Mouse (Mus musculus) olfactory bulb, adult 2 months (tissue): Measurements from ENCODE around the gene Plod2. TPM values are rescaled to one million over a fixed set of nuclear protein-coding genes. Genes with fewer than 3 reads are reported as not detected.

Experiments
- H3K27ac ChIP-seq: fragments of 200-500 bp; 2 replicates; pipeline ENCODE4 v1.5.1; 2012; ENCODE audit warnings: low read depth, low read length; ENCODE audit not compliant: insufficient read depth
- H3K4me1 ChIP-seq: fragments of 200-500 bp; 2 replicates; pipeline ENCODE4 v1.6.1; 2012; ENCODE audit warnings: low read length; ENCODE audit not compliant: control insufficient read depth, insufficient read depth
- H3K4me3 ChIP-seq: fragments of 200-500 bp; 2 replicates; pipeline ENCODE4 v1.5.1; 2012; ENCODE audit warnings: mild to moderate bottlenecking, low read depth, low read length, moderate library complexity; ENCODE audit not compliant: insufficient read depth
- CTCF ChIP-seq: fragments of 200-500 bp; IDR thresholded peaks from 2 replicates; pipeline ENCODE4 v1.5.1; 2012; ENCODE audit warnings: low read depth, mild to moderate bottlenecking, low read length, moderate library complexity; ENCODE audit not compliant: insufficient read depth
- POLR2A ChIP-seq: fragments of 200-500 bp; IDR thresholded peaks from 2 replicates; pipeline ENCODE4 v1.6.1; 2012; ENCODE audit warnings: mild to moderate bottlenecking, low read depth, low read length, moderate library complexity; ENCODE audit not compliant: insufficient read depth
- WGBS: fragments of 180-500 bp; shearing (Covaris S2); methylation state at CpG from one replicate; pipeline ENCODE4 v1.1.7; 2018; 5-methylcytosine and 5-hydroxymethylcytosine counted together
- polyA plus RNA-seq: library from polyadenylated mRNA; stranded (reverse); fragments of >200 nt; gene quantifications from 2 replicates; pipeline ENCODE4 v1.2.4, GENCODE M21; 2012; ENCODE audit warnings: low replicate concordance; ENCODE audit not compliant: missing spikeins, insufficient read depth, insufficient read length

Plod2 gene
- not detected in 2 replicates for polyA plus RNA-seq

GRCm38 (mm10) chr9:92541977-92542561, at the start of gene Plod2:
TSS of gene Plod2 (plus strand) at chr9:92542223.
- H3K27ac ChIP-seq, result no peak within 1 kb of the TSS
- peaks cover 6% of the 10 kb centered on the region; the same call in 1 of the 2 replicates for H3K4me1 ChIP-seq
- under 1% methylated on average over 66 of the region's 67 CpGs for WGBS
- TF ChIP-seq CTCF, result no peak
- no peak for TF ChIP-seq POLR2A
- H3K4me3 ChIP-seq, result peak within 1 kb of the TSS; percentile 72

DNA sequence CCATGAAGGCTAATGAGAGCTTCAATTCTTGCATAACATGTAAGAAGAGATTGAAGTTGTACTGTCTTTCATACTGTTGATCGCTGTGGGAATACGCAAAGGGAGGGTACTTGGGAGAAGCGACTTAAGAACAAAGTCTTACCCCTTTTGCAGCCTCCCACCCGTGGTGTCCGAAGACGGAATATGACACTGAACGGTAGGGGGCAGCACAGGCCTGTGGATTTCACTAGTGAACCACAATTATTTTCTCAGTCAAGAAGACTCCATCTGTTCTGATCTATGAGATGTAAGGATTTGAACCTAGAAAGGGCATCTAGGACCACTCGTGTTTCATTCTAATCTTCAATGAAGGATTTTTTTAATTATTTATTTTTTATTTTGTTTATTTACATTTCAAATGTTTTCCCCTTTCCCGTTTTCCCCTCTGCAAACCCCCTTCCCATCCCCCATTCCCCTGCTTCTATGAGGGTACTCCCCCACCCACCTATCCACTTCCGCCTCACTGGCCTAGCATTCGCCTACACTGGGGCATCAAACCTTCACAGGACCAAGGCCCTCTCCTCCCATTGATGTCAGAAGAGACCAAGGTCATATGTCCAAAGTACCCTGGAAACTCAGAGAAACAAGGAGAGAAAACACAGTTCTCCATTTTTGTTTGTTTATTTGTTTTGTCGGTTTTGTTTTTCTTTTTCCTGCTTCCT, 42.2 kb upstream of the Plod2 start:
- TF ChIP-seq POLR2A (no peak), CTCF (0 out of 2 replicates have a peak, but pooled peaks have one; percentile 34)
- WGBS, result 30% methylated on average over 12 of the region's 12 CpGs

DNA sequence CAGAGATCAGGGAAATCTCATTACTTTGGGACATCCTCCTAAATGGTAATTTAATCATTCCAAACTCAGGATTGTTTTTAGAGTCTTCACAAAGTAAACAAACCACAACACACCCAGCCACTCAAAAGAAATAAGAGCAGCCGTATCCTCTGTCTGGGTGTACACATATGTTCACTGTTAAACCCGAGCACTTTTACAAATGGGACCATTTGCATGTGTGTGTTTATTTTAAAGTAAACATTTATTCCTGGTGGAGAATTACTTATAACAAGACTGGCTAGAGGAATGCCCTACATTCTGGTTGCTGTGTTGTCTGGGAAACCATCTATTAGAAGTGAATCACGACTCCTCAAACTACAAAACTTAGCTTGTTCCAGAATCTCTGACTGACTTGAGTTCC, 37.8 kb upstream of the Plod2 start:
- WGBS, result 39% methylated on average over 3 of the region's 3 CpGs

More for the DNA sequence above, 42.2 kb upstream of the Plod2 start:
- no peak overlapping the region for H3K4me3 ChIP-seq
- no peaks in the 10 kb centered on the region for H3K4me1 ChIP-seq
- H3K27ac ChIP-seq, result no peak overlapping the region

GRCm38 (mm10) chr9:92504889-92505288, 37.1 kb upstream of the Plod2 start:
- 86% methylated on average over 1 of the region's 1 CpGs for WGBS
- no peak overlapping the region for H3K27ac ChIP-seq
- no peak overlapping the region for H3K4me3 ChIP-seq
- no peaks in the 10 kb centered on the region for H3K4me1 ChIP-seq
- TF ChIP-seq POLR2A (no peak), CTCF (no peak)

More for the DNA sequence above, 37.8 kb upstream of the Plod2 start:
- Histone ChIP-seq H3K4me3 (no peak overlapping the region), H3K4me1 (no peaks in the 10 kb centered on the region), H3K27ac (no peak overlapping the region)
- TF ChIP-seq CTCF, result no peak
- TF ChIP-seq POLR2A, result no peak

DNA sequence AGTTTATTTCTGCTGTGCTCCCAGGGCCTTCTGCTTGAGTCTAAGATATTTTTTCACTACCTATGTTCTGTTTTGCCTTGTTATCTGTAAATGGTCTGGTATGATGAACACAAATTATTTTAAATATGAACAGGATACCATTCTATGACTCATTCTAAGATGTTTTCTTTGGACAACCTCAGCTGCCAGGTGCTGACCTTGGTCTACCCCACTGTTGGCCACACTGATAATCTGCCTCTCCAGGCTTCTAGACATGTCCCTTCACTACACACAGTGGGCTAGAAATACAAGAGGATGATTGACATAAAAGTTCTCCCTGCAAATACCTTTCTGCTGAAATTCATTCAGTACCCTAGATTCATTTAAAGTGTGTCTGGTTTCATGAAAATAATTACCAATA, 30.3 kb upstream of the Plod2 start:
- TF ChIP-seq CTCF, result no peak
- TF ChIP-seq POLR2A, result no peak
- H3K27ac ChIP-seq, result no peak overlapping the region
- no peaks in the 10 kb centered on the region for H3K4me1 ChIP-seq
- no peak overlapping the region for H3K4me3 ChIP-seq

GRCm38 (mm10) chr9:92517036-92517435, 25.0 kb upstream of the Plod2 start:
- Histone ChIP-seq H3K4me1 (no peaks in the 10 kb centered on the region), H3K27ac (no peak overlapping the region), H3K4me3 (no peak overlapping the region)
- no peak for TF ChIP-seq CTCF
- no peak for TF ChIP-seq POLR2A
- WGBS, result 96% methylated on average over 12 of the region's 12 CpGs

GRCm38 (mm10) chr9:92520751-92521150, 21.3 kb upstream of the Plod2 start:
- H3K4me3 ChIP-seq, result no peak overlapping the region
- H3K4me1 ChIP-seq, result no peaks in the 10 kb centered on the region
- WGBS, result 84% methylated on average over 10 of the region's 10 CpGs
- H3K27ac ChIP-seq, result no peak overlapping the region
- no peak for TF ChIP-seq CTCF
- TF ChIP-seq POLR2A, result no peak

DNA sequence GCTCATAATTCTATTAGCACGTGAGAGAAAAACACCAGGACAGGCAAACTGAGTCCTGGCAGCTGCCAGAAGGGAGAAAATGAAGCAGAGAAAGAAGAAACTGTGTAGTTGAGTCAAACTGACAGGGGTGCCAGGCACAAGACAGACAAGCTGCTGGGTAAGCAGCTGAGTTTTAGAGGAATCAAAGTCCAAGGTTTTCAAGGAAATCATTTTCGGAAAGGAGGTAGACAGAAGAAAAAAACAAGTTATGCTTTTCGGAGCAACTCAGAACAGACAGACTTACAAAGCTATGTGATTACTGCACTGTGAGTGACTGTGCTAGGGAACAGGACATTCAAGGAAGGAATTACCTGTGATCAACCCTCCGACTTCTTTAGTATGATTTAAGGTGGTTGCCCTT, 17.5 kb upstream of the Plod2 start:
- no peaks in the 10 kb centered on the region for H3K4me1 ChIP-seq
- H3K4me3 ChIP-seq, result no peak overlapping the region
- H3K27ac ChIP-seq, result no peak overlapping the region
- WGBS, result 80% methylated on average over 4 of the region's 4 CpGs
- no peak for TF ChIP-seq CTCF
- TF ChIP-seq POLR2A, result no peak

GRCm38 (mm10) chr9:92530055-92530454, 12.0 kb upstream of the Plod2 start:
- no peak overlapping the region for H3K4me3 ChIP-seq
- H3K27ac ChIP-seq, result no peak overlapping the region
- 85% methylated on average over 3 of the region's 3 CpGs for WGBS
- TF ChIP-seq CTCF, result no peak
- TF ChIP-seq POLR2A, result no peak
- no peaks in the 10 kb centered on the region for H3K4me1 ChIP-seq

DNA sequence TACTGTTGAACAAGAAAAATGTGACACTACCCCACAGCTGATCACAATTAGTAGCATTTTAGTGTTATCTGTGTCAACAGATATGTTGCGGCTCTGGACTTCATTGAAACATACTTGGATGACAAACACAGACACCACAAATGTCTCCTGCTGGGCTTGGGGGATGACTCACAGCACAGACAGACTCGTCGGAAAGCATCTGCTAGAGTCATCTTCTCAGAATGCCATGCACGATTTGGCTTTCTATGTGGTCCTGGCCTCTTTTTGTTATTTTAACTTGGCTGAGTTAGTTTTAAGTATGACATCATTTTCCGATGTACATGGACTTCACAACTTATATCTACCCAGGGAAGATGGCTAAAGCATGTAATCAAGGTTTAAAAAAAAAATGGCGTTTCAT, 4.3 kb upstream of the Plod2 start:
- TF ChIP-seq CTCF (no peak), POLR2A (no peak)
- H3K27ac ChIP-seq, result no peak overlapping the region
- H3K4me1 ChIP-seq, result 0 out of 2 replicates have a peak, but pooled peaks cover 3% of the 10 kb centered on the region
- WGBS, result 21% methylated on average over 6 of the region's 6 CpGs
- no peak overlapping the region for H3K4me3 ChIP-seq
